10 mouse cellular contexts compared by ENCODE assay signal in genomic region chr11:54144886-54145285, GRCm38 (mm10). TPM values are rescaled to one million over a fixed set of nuclear protein-coding genes. Genes with fewer than 3 reads are reported as not detected.
DNase-seq lines count a peak whose midpoint lies in the region; ATAC-seq and TF ChIP-seq lines count a peak whose summit lies in the region.
"Had no signal": no experiment of that assay in that cellular context is flagged by ENCODE, and none has a peak within 500 bp of the region (broad histone marks: within the 10 kb centered on the region; RNA-seq: fewer than 3 reads in every experiment).

No protein-coding gene starts in this region.

- no peak overlapping the region for H3K27ac ChIP-seq in forebrain, embryonic 10.5 days
- H3K27ac ChIP-seq in forebrain, embryonic 15.5 days (replicated peaks), result no peak overlapping the region
- H3K27ac ChIP-seq in ES-Bruce4 (ENCODE audit: insufficient read depth, low read length), result no peak overlapping the region
- H3K27ac ChIP-seq: hindbrain, embryonic 15.5 days; stomach, embryonic 15.5 days had no signal

- H3K36me3 ChIP-seq in forebrain, embryonic 10.5 days (replicated peaks), result no peaks in the 10 kb centered on the region
- no peaks in the 10 kb centered on the region for H3K36me3 ChIP-seq in forebrain, embryonic 15.5 days
- no peaks in the 10 kb centered on the region for H3K36me3 ChIP-seq in ES-Bruce4 (ENCODE audit: control insufficient read depth, insufficient read depth, low read length, poor library complexity, severe bottlenecking)
- H3K36me3 ChIP-seq: hindbrain, embryonic 15.5 days; stomach, embryonic 15.5 days had no signal

- no peaks in the 10 kb centered on the region for H3K9me3 ChIP-seq in forebrain, embryonic 10.5 days
- no peaks in the 10 kb centered on the region for H3K9me3 ChIP-seq in forebrain, embryonic 15.5 days
- H3K9me3 ChIP-seq in ES-Bruce4 (replicated peaks; ENCODE audit: control insufficient read depth, insufficient read depth, low read length, poor library complexity, severe bottlenecking), result no peaks in the 10 kb centered on the region
- H3K9me3 ChIP-seq: hindbrain, embryonic 15.5 days; stomach, embryonic 15.5 days had no signal

- no peak overlapping the region for H3K4me3 ChIP-seq in forebrain, embryonic 10.5 days
- H3K4me3 ChIP-seq in forebrain, embryonic 15.5 days, result no peak overlapping the region
- no peak overlapping the region for H3K4me3 ChIP-seq in ES-Bruce4 (ENCODE audit: low read depth, low read length)
- H3K4me3 ChIP-seq: hindbrain, embryonic 15.5 days; stomach, embryonic 15.5 days had no signal

- peak; percentile 49 for DNase-seq in forebrain, embryonic 10.5 days (ENCODE audit: extremely low spot score, low spot score)
- peak; percentile 60 for DNase-seq in cerebellum, adult 11-12 months
- peak; percentile 82 for DNase-seq in gastrocnemius, adult 18-20 months (ENCODE audit: low spot score)
- peak; percentile 84 to 85 for DNase-seq in kidney, postnatal 4 days
- DNase-seq in lung, postnatal 10 days, result peak; percentile 81
- peak; percentile 37 for DNase-seq in spleen, adult 12 weeks (ENCODE audit: low spot score)

- no peak for TF ChIP-seq POLR2A in ES-Bruce4 (IDR thresholded peaks at IDR 0.05; ENCODE audit: insufficient read depth, low read length)

- no peak for ATAC-seq in forebrain, embryonic 15.5 days (replicated peaks)

- 22% methylated on average over 3 of the region's 3 CpGs for WGBS in forebrain, embryonic 10.5 days
- 21% methylated on average over 3 of the region's 3 CpGs for WGBS in forebrain, embryonic 15.5 days

- TF ChIP-seq EP300 in ES-Bruce4 (IDR thresholded peaks at IDR 0.05; ENCODE audit: insufficient read depth, low read depth, low read length), result no peak

- H3K4me2 ChIP-seq in forebrain, embryonic 15.5 days (replicated peaks), result no peak overlapping the region
- H3K4me2 ChIP-seq: hindbrain, embryonic 15.5 days; stomach, embryonic 15.5 days had no signal

- no peaks in the 10 kb centered on the region for H3K27me3 ChIP-seq in forebrain, embryonic 10.5 days (ENCODE audit: poor library complexity, severe bottlenecking)
- H3K27me3 ChIP-seq in forebrain, embryonic 15.5 days, result no peaks in the 10 kb centered on the region
- H3K27me3 ChIP-seq in ES-Bruce4 (ENCODE audit: control insufficient read depth, insufficient read depth, low read length, poor library complexity, severe bottlenecking), result no peaks in the 10 kb centered on the region
- H3K27me3 ChIP-seq: hindbrain, embryonic 15.5 days; stomach, embryonic 15.5 days had no signal

- H3K4me1 ChIP-seq in forebrain, embryonic 10.5 days, result peaks cover 4% of the 10 kb centered on the region
- H3K4me1 ChIP-seq in forebrain, embryonic 15.5 days, result no peaks in the 10 kb centered on the region
- no peaks in the 10 kb centered on the region for H3K4me1 ChIP-seq in ES-Bruce4 (ENCODE audit: control insufficient read depth, insufficient read depth, low read length)
- H3K4me1 ChIP-seq: hindbrain, embryonic 15.5 days; stomach, embryonic 15.5 days had no signal

- H3K9ac ChIP-seq in forebrain, embryonic 15.5 days (replicated peaks), result no peak overlapping the region
- H3K9ac ChIP-seq in ES-Bruce4 (ENCODE audit: low read depth, poor library complexity, severe bottlenecking), result no peak overlapping the region
- H3K9ac ChIP-seq: hindbrain, embryonic 15.5 days; stomach, embryonic 15.5 days had no signal

- TF ChIP-seq CTCF in ES-Bruce4 (IDR thresholded peaks at IDR 0.05; ENCODE audit: low read depth, low read length), result peak; percentile 94

RNA-seq across cellular contexts. Expression of gene P4ha2, which starts 45.0 kb away (rescaled TPM):
- polyA plus RNA-seq in forebrain, embryonic 10.5 days (2016; fragmentation: Nextera tagmentation; extraction: Ambion mirVana), result 15.9 and 19.7 TPM in 2 replicates
- 6.0 and 6.7 TPM in 2 replicates for polyA plus RNA-seq in forebrain, embryonic 15.5 days (2015; fragmentation: Nextera tagmentation; extraction: Ambion mirVana)
- polyA plus RNA-seq in ES-Bruce4 (2011; ENCODE audit: insufficient read depth, insufficient read length, low read depth, missing spikeins), result 16.6 and 25.5 TPM in 2 replicates
- 10 to 100 TPM; 31.9 to 38.1 TPM for total RNA-seq in gastrocnemius, adult 18-20 months (2021)
